Mouse (Mus musculus) heart, adult 2 months (tissue): ENCODE measurements around the gene Fam206a.

Experiments used
- CTCF ChIP-seq: fragments of 200-600 bp; IDR thresholded peaks from 2 replicates; pipeline ENCODE4 v1.8.1; 2022; ENCODE audit warnings: antibody characterized with exemption, mild to moderate bottlenecking, moderate library complexity
- EP300 ChIP-seq: fragments of 200-500 bp; IDR thresholded peaks from 2 replicates; pipeline ENCODE4 v1.6.1; 2011; ENCODE audit warnings: low read depth, low read length, control low read depth; ENCODE audit not compliant: insufficient read depth
- POLR2A ChIP-seq: fragments of 200-500 bp; IDR thresholded peaks from 2 replicates; pipeline ENCODE4 v1.6.1; 2011; ENCODE audit warnings: mild to moderate bottlenecking, low read depth, low read length, control low read depth; ENCODE audit not compliant: insufficient read depth

DNA sequence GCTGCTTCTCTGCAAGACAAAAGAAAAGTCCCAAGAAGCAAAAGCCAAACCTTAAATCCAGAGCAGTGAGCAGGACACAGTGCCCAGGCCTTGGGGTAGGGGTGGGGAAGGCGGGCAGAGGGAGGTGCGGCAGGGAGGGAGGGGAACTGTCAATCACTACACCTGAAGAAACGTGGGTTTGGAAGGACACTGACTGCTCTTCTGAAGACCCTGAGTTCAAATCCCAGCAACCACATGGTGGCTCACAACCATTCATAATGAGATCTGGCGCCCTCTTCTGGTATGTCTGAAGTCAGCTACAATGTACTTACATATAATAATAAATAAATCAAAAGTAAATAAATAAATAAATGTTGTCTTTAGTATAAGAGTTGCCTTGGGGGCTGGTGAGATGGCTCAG, 42.8 kb downstream of the Fam206a start:
- TF ChIP-seq CTCF (no peak), EP300 (no peak), POLR2A (no peak)
